Mouse (Mus musculus): ENCODE data around the gene Arl6ip6.

Arl6ip6 gene

DNA sequence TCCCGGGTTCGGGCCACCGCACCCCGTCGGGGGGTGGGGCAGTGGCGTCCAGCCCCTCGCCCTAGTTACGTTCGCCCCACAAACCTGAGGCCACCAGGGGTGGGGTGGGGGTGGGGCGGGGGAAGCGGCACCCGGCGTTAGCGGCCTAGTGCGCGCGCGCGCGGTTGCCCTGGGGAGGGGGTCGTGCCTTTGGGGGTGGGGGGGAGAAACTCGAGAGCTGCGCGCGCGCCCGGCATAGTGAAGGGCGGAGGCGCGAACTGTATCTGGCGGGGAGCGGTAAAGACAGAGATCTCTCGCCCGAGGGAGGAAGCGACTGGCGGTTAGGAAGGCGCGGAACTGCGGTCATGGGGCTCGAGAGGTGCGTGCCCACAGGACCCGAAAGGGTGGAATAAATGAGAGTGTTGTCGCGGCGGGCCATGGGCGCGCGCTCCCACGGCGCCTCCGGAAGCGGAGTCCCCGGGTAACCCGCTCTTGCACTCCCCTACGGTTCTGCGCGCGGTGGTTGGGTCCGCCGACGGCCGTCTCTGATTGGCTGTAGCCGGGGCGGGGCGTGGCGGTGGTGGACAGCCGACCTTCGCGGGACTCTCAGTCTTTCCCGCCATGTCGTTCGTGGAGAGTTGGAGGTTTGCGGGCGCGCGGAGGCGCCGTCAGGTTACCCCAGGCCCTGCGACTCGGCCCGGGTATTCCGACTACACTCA lies at the start of gene Arl6ip6:
Gene Arl6ip6 (plus strand): TSS at position 204 of the 698 bp plus-strand sequence.
- peak; percentile 98 for DNase-seq

DNA sequence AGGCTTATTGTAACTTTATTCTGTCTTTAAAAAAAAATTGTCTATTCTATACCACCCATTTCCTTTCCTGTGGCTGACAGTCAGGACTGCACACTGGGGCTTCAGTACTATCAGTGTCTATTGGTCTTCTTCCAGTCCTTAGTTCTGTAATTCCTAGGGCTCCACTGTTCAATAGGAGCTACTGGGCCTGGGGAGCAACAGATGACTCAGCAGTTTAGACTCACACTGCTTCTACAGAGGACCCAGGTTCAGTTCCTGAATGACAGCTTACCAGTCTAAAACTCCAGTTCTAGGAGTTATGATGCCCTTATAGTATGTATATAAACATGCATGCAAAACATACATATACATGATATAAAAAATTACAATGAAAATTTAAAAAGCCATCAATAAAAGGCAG lies 44.7 kb upstream of the Arl6ip6 start:
- DNase-seq: no peak

DNA sequence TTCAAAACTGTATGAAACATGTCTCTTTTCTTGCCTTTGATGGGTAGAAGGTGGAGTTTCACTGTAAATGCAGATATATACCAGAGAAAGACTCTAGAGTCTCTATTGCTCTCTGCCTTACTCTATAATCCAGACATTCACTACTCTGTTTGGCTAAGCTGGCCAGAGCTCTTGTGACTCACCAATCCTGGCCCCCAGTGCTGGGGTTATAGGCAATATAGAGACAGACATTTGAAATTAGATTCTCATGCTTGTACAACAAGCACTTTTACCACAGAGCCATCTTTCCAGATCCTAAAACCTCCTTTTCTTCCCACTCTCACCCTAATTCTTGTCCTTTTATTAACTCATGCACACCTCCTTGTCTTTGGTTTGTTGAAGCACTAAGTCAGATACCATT lies 17.6 kb upstream of the Arl6ip6 start:
- no peak for DNase-seq

DNA sequence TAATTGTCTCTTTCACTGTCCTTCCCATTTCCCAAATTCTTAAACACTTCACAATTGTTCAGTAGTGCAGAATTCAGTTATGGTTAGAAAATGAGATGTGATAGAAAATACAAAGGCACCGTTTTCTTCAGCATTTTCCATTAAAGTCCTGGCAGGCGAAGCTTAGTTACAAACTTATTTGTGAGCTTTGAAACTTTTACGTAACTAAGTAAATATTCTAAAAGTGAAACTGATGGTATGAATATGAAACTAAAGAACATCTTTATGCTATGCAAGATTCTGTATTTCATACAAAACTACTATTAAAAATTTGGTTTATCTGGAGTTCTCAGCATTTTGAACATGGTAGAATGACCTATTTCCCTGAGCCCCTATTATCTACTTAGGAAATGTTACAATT lies 12.6 kb upstream of the Arl6ip6 start:
- DNase-seq: no peak

DNA sequence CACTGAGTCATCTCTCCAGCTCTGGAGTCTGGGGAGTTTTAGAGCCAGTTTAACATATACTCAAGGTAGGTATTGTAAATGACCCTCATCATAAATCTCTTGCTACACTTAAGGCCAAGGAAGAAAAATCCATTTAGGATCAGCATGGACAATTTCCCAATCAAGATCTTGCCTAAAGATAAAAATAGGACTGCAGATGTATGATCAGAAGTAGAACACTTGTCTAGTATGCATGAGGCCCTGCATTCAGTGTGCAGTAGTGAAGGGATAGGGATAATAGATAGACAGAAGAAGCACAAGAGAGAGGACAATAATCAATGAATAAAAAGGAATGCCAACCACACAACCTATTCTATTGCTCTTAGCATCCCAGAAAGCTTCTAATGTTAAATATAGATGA lies 11.7 kb upstream of the Arl6ip6 start:
- DNase-seq: no peak

DNA sequence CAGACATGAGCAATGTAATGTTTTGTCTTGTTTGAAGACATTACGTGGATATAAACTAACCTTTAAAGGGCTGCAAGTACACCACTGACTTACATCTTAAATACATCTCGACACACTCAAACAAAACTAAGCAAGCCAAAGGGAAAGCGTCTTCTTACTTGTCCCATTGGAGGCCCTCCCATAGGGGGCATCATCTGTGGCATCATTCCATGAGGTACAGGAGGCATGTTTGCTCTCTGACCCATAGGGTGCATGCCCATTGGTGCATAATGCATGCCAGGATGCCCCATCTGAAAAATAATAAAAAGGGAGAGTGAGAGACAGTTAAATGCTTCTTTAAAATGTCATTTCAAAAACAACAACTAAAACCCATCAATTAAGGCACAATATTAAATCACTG lies 1.7 kb upstream of the Arl6ip6 start:
- DNase-seq: no peak

DNA sequence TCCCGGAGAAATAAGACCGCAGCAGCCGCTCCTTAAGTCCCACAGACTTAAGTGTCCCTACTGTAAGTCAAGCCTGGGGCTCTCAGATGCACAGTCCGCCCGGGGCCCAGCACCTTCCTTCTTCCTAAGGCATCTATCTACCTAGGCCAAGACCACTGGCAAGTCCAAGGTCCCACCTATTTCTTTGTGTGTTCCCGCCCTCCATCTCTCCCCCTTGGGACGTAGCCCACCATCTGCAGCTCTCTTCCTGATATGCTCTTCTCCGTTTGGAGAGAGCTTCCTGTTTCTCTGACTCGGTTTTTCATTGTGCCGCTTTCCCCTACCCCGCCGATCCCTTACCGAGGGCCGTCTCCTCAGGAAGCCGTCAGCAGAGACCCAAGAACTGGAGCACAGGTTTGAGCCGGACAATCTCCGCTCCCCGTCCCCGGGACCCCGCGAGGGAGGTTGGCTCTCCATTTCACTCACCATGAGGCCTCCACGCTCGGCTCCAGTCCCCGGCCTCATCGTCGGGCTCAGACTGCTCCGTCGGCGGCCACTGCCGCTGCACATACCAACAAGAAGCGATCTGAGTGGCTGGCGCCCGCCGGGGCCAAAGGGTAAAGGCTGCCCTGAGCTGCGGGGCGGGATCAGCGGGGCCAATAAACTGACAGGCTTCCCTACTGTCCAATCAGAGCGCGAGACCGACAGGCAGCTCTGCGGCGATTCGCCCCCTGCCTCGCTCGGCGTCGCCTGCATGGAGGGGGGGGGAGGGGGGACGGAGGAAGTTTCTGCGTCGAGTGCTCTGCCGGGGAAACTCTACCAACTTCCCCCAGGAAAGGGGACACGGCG lies 628 bp upstream of the Arl6ip6 start, which contains the start of gene Prpf40a:
Gene Prpf40a (minus strand): TSS at position 601 of the 828 bp plus-strand sequence.
- peak; percentile 99 for DNase-seq

DNA sequence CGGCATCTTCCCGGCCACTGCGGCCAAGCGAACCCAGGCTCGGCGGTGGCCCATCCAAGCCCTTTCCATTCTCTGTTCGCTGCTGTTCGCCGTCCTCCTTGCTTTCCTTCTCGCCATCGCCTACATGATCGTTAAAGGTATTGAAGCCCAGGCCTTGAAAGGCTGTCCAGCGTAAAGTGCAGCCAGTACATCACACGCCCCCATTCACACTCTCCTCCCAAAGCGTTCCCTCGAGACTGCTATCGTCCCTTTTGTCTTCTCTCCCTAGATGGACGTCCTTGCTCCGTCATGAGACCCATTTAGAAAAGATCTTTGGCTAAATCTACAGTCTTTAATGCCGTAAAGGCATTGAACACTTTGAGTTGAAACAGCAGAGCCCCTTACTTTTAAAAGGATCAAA lies 860 bp downstream of the Arl6ip6 start:
- no peak for DNase-seq

DNA sequence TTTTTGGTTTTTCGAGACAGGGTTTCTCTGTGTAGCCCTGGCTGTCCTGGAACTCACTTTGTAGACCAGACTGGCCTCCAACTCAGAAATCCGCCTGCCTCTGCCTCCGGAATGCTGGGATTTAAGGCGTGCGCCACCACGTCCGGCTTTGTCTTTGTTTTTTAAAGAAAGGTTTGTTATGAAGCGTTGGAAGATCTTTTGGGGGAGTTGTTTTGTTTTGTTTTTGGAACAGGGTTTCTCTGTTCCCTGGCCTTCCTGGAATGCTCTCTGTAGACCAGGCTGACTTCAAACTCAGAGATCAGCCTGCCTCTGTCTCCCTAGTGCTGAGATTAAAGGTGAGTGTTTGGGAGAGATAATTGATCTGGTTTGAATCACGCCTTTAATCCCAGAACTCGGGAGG lies 4.9 kb downstream of the Arl6ip6 start:
- no peak for DNase-seq

DNA sequence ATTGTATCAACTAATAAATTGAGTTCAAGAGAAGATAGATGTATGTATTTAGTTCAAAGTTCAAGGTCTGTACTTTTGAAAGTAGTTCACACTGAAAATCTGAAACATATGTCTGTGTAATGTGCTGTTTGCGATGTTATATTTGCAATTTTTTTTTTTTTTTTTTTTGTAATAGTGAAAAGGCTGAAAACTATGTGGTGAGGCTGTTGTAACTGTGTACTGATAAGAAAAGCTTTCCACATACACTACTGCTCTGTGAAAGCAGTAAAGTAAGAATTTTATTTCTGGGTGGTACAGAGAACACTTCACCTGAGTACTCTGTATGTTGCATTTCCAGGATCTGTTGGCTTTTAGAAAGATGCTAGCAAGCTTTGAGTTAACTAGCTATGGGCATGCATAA lies 7.7 kb downstream of the Arl6ip6 start:
- DNase-seq: no peak

DNA sequence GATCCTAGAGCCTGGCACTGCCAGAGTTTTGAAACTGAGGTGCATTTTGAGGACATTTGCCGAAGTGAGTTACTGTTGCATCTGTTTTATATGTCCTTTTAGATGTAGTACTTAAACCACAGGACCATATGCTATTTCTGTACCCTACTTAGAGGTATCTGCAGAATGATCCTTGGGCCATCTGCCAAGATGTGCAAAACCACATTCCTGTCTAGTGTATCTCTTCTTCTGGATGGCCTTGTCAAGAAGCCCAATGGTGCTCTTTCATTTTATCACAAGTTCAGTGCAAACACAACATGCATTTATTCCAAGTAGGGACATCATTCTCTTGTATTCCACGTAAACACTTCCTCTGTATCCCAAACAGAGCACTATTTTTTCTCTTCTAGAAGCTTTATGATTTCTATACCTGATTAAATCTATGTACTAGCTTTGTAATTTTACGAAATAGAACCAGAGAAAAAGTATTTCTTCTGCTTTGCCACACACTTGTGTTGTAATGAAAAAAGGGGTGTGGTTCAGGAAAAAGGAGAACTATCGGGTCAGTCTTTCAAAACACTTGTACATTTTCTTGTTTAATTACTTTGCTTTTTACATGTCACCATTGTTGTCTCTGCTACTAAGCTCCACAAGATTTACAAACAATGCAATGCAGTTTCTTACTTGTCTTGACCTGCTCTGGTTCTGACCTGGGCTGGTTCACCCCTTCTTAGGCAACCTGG lies 8.8 kb downstream of the Arl6ip6 start:
- no peak for DNase-seq

DNA sequence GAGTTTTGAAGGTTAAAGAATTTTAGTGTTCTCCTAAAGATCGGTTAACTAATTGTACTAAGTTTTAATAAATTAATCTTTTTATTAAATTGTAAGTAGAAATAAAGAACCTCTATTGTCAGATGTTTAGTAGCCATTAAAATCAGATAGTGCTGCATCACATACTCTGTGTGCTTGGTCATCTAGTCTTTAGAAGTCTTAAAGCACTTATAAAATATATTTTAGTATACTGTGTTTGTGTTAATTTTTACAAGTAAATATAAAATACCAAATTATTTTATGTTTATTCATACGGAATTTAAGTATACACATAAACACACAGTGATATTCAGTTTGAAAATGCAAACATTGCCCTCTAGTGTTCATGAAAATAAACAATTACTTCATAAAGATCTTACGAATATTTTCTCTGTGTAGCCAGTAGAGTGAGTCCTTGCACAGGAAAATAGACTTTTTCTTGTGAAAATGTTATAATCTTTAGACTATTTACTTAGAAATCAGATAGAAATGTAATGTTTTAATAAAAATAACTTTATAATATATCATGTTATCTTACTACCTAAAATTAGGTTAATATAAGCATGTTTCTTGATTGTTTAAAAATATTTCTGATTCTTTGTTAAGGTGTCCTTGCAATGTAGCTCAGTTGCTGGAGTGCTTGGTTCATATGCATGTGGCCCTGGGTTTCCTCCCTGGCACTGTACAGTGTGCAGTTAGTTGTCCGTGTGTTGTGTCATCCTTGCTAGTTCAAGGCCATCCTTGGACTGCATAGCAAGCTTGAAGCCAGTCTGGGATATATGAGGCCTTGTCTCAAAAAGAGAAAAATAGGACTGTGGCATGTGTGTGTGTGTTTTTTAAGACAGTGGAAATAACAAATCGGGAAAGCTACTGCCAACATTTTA lies 13.1 kb downstream of the Arl6ip6 start:
- no peak for DNase-seq

DNA sequence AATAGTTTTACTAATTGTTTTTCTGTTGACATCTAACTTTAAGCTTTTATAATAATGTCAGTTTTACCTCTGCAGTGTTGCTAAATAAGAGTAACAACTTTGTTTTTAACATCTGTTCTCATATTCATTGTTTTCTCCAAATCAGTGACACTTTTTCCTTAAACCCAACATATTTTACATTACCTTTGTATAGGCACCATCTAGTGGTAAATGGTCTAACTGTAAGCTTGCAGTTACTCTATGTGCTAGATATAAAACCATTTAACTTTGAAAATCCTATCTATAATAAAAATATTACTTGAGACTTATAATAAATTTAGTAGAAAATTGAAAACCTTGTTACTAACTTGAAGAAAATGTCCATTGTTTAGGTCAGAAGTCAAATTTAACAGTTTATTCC lies 15.2 kb downstream of the Arl6ip6 start:
- no peak for DNase-seq

DNA sequence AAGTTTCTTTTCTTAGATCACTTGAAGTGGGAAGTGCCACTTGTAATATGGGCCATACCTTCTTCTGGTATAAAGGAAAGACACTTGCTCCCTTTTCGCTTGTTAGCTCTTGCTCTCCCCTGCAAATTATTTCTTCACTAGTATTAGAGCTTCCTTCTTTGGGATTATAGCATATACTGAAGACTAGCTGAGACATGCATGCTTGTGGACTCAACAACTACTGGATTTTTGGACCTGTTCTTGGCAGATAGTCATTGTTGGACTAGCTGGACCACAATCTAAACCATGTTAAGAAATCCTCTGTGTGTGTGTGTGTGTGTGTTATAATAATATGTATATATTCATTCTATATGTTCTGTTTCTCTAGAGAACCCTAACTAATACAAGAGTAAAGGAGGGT lies 22.0 kb downstream of the Arl6ip6 start:
- no peak for DNase-seq

DNA sequence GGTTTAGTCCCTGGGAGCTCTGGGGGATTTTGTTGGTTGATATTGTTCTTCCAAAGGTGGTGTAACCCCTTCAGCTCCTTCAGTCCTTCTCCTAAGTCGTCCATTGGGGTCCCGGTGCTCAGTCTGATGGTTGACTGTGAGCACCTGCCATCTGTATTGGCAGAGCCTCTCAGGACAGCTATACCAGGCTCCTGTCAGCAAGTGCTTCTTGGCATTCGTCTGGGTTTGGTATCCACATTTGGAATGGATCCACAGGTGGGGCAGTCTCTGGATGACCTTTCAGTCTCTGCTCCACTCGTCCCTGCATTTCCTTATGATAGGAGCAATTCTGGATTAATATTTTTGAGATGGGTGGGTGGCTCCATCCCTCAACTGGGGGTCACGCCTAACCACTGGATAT lies 30.7 kb downstream of the Arl6ip6 start:
- no peak for DNase-seq

DNA sequence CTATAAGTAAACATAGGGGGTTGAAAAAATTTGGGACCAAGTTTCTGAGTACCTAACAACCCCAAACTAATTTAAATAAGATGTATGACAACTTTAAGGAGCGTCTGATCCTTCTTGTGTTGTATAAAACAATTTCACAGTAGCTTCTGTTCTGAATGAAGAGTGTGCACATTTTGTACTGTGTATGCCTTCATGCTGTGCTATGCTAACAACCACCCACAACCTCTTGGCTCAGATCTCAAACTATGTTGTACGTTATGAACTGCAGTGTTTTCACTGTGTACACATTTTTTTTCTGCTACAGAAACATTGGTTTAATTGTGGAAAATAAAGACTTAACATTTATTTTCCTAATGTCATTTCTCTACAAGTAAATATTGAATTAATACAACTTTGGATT lies 65.5 kb downstream of the Arl6ip6 start:
- no peak for DNase-seq
